Mouse (Mus musculus) heart, adult 11 months (tissue): ENCODE measurements at regions not wholly inside any gene's neighbourhood (a gene's known extent, or its start where the extent isn't known, plus 50 kb on each side); places are given as distances from the start of the nearest gene placed in this dataset.
A peak's percentile ranks its signal among the peaks of the same experiment; 100 is the strongest.

ENCODE experiments used
- DNase-seq: peaks from one replicate; pipeline ENCODE4 v3.0.0; 2022

- DNase-seq = peak; percentile 16
Observed at GRCm38 (mm10) chr7:50924102-50925011, 325.4 kb downstream of the 4933405O20Rik start.

DNA sequence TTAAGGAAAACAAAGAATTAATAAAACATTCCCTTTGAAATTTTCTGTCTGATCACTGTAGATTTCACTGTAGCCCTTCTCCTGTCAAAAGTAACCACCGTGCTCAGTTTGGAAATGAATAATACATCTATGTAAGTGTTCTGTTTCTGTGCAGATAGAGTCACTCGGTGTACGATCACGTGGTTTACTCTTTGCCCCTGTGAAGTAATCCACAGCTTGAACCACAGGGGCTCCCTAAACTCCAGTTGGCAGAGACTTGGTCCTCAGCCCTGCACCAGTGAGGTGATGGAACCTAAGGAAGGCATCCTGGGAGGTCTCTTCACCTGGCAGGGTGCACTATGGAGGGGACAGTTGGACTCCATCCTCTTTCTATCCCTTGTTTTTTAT lies 326.0 kb downstream of the 4933405O20Rik start:
- peak; percentile 10 for DNase-seq
